Mouse (Mus musculus): ENCODE data around the gene Tmem181a. TPM values are rescaled to one million over a fixed set of nuclear protein-coding genes. Genes with fewer than 3 reads are reported as not detected.

Gene Tmem181a
- polyA plus RNA-seq, 1 experiment from 2014 or later, result 21.3 TPM

Other genes starting within 250 kb of the Tmem181a start
- 7.0 and 7.5 TPM in 2 replicates for gene Serac1, start 177.1 kb upstream of the Tmem181a start, polyA plus RNA-seq (2016; fragmentation: Nextera tagmentation; extraction: Ambion mirVana)
- gene Gtf2h5, start 177.1 kb upstream of the Tmem181a start, polyA plus RNA-seq (2016; fragmentation: Nextera tagmentation; extraction: Ambion mirVana), result 165 and 177 TPM in 2 replicates
- gene Tulp4, start 150.4 kb upstream of the Tmem181a start, polyA plus RNA-seq (2016; fragmentation: Nextera tagmentation; extraction: Ambion mirVana), result 119 and 141 TPM in 2 replicates
- gene Dynlt1a, start 60.6 kb downstream of the Tmem181a start, polyA plus RNA-seq (2016; fragmentation: Nextera tagmentation; extraction: Ambion mirVana), result 22.1 and 29.9 TPM in 2 replicates
- gene Dynlt1b, start 173.3 kb downstream of the Tmem181a start, polyA plus RNA-seq (2016; fragmentation: Nextera tagmentation; extraction: Ambion mirVana), result 527 and 611 TPM in 2 replicates

Data from midbrain, embryonic 10.5 days (tissue).